Comparison of ENCODE assay signal across 35 mouse cellular contexts in genomic region chr10:89631831-89632230, GRCm38 (mm10). TPM values are rescaled to one million over a fixed set of nuclear protein-coding genes. Genes with fewer than 3 reads are reported as not detected.
"Had no signal": no experiment of that assay in that cellular context is flagged by ENCODE, and none has a peak within 500 bp of the region (broad histone marks: within the 10 kb centered on the region; RNA-seq: fewer than 3 reads in every experiment).

No protein-coding gene starts in this region.

- H3K9ac ChIP-seq: limb, embryonic 12.5 days; limb, embryonic 13.5 days; limb, embryonic 15.5 days; liver, embryonic 13.5 days; liver, embryonic 14.5 days; liver, embryonic 15.5 days; lung, embryonic 14.5 days; lung, embryonic 15.5 days; midbrain, embryonic 12.5 days; midbrain, embryonic 13.5 days; midbrain, embryonic 15.5 days; neural tube, embryonic 12.5 days had no signal

- H3K27me3 ChIP-seq: limb, embryonic 12.5 days; limb, embryonic 13.5 days; limb, embryonic 15.5 days; liver, embryonic 13.5 days; liver, embryonic 15.5 days; lung, embryonic 15.5 days; megakaryocyte, embryonic 14.5 days; midbrain, embryonic 12.5 days; midbrain, embryonic 13.5 days; midbrain, embryonic 15.5 days; neural tube, embryonic 12.5 days had no signal

- H3K9me3 ChIP-seq: limb, embryonic 10.5 days; limb, embryonic 12.5 days; limb, embryonic 13.5 days; limb, embryonic 15.5 days; liver, embryonic 13.5 days; liver, embryonic 15.5 days; lung, embryonic 15.5 days; megakaryocyte, embryonic 14.5 days; midbrain, embryonic 10.5 days; midbrain, embryonic 12.5 days; midbrain, embryonic 13.5 days; midbrain, embryonic 15.5 days; neural tube, embryonic 12.5 days had no signal

- H3K4me1 ChIP-seq: limb, embryonic 10.5 days; limb, embryonic 15.5 days; lung, embryonic 15.5 days; midbrain, embryonic 10.5 days; midbrain, embryonic 12.5 days; midbrain, embryonic 13.5 days; midbrain, embryonic 15.5 days; neural tube, embryonic 12.5 days had no signal

- H3K36me3 ChIP-seq: limb, embryonic 10.5 days; limb, embryonic 12.5 days; limb, embryonic 13.5 days; limb, embryonic 15.5 days; liver, embryonic 13.5 days; liver, embryonic 15.5 days; lung, embryonic 15.5 days; midbrain, embryonic 10.5 days; midbrain, embryonic 12.5 days; midbrain, embryonic 13.5 days; midbrain, embryonic 15.5 days; neural tube, embryonic 12.5 days had no signal

- H3K27ac ChIP-seq: left cerebral cortex, adult 2 months; limb, embryonic 10.5 days; limb, embryonic 12.5 days; limb, embryonic 13.5 days; limb, embryonic 15.5 days; liver, embryonic 13.5 days; liver, embryonic 14.5 days; liver, embryonic 15.5 days; lung, embryonic 15.5 days; macrophage; midbrain, embryonic 10.5 days; midbrain, embryonic 12.5 days; midbrain, embryonic 13.5 days; midbrain, embryonic 15.5 days; neural tube, embryonic 12.5 days had no signal

- H3K4me2 ChIP-seq: limb, embryonic 12.5 days; limb, embryonic 13.5 days; limb, embryonic 15.5 days; liver, embryonic 13.5 days; liver, embryonic 15.5 days; lung, embryonic 14.5 days; lung, embryonic 15.5 days; midbrain, embryonic 11.5 days; midbrain, embryonic 12.5 days; midbrain, embryonic 13.5 days; midbrain, embryonic 15.5 days; neural tube, embryonic 12.5 days had no signal

- DNase-seq: layer of hippocampus, postnatal 36 days; left cerebral cortex, postnatal 4 days; liver, embryonic 13.5 days; lung, adult 18-20 months; lung, adult 2 months; lung, embryonic 14.5 days; lung, postnatal 10 days; lung, postnatal 14 days; lung, postnatal 36 days; lung, postnatal 4 days; midbrain, embryonic 14.5 days had no signal

- ATAC-seq: lung, postnatal 0 days; midbrain, embryonic 13.5 days; midbrain, embryonic 15.5 days; midbrain, embryonic 16.5 days had no signal

- H3K4me3 ChIP-seq: left cerebral cortex, adult 2 months; limb, embryonic 10.5 days; limb, embryonic 12.5 days; limb, embryonic 13.5 days; limb, embryonic 15.5 days; liver, embryonic 13.5 days; liver, embryonic 15.5 days; lung, embryonic 15.5 days; megakaryocyte, embryonic 14.5 days; midbrain, embryonic 10.5 days; midbrain, embryonic 12.5 days; midbrain, embryonic 13.5 days; midbrain, embryonic 15.5 days; myocyte; neural tube, embryonic 12.5 days had no signal

RNA-seq across cellular contexts. Expression of gene Slc17a8, which starts 10.8 kb away (rescaled TPM):
- total RNA-seq: megakaryocyte progenitor cell, adult 5-6 weeks; megakaryocyte, adult 5-6 weeks; monocyte, adult 5-6 weeks had no signal
- polyA plus RNA-seq: limb, embryonic 10.5 days; limb, embryonic 11.5 days; limb, embryonic 12.5 days; limb, embryonic 13.5 days; lung, adult 2 months; lung, embryonic 14.5 days; lung, embryonic 15.5 days; lung, postnatal 0 days; myocyte; neural tube, embryonic 11.5 days had no signal
